Mouse (Mus musculus) liver, embryonic 13.5 days (tissue): ENCODE results near the gene Gzmm. TPM values are rescaled to one million over a fixed set of nuclear protein-coding genes. Genes with fewer than 3 reads are reported as not detected.
A peak's percentile ranks its signal among the peaks of the same experiment; 100 is the strongest.

Experiments used
- ATAC-seq: fragments of 200-750 bp; cut with Nextera tagmentation; 2 replicates; pipeline ENCODE4 v1.8.0; 2017; ENCODE audit warnings: low read depth, mild to moderate bottlenecking, moderate number of reproducible peaks, moderate library complexity
- DNase-seq: peaks from one replicate; pipeline ENCODE4 v3.0.0; 2022
- H3K27ac ChIP-seq: fragments of 300-500 bp; sonication (generic); 2 replicates; pipeline ENCODE4 v1.5.1; 2015; ENCODE audit warnings: moderate library complexity, mild to moderate bottlenecking, inconsistent platforms
- H3K27me3 ChIP-seq: fragments of 300-500 bp; sonication (generic); 2 replicates; pipeline ENCODE4 v1.6.1; 2015; ENCODE audit warnings: mild to moderate bottlenecking, inconsistent platforms
- H3K36me3 ChIP-seq: fragments of 300-500 bp; sonication (generic); 2 replicates; pipeline ENCODE4 v1.6.1; 2015; ENCODE audit warnings: mild to moderate bottlenecking, inconsistent platforms
- H3K4me1 ChIP-seq: fragments of 300-500 bp; sonication (generic); replicated peaks from 2 replicates; pipeline ENCODE4 v1.6.1; 2015; ENCODE audit warnings: inconsistent platforms
- H3K4me2 ChIP-seq: fragments of 300-500 bp; sonication (generic); 2 replicates; pipeline ENCODE4 v1.6.1; 2015; ENCODE audit warnings: inconsistent platforms, mild to moderate bottlenecking, moderate library complexity
- H3K4me3 ChIP-seq: fragments of 300-500 bp; sonication (generic); replicated peaks from 2 replicates; pipeline ENCODE4 v1.5.1; 2015; ENCODE audit warnings: mild to moderate bottlenecking, inconsistent platforms
- H3K9ac ChIP-seq: fragments of 300-500 bp; sonication (generic); 2 replicates; pipeline ENCODE4 v1.6.1; 2015; ENCODE audit warnings: mild to moderate bottlenecking, inconsistent platforms
- H3K9me3 ChIP-seq: fragments of 300-500 bp; sonication (generic); replicated peaks from 2 replicates; pipeline ENCODE4 v1.6.1; 2016; ENCODE audit warnings: inconsistent platforms
- WGBS: fragments of 180-500 bp; shearing (Covaris S2); methylation state at CpG from one replicate; pipeline ENCODE4 v1.1.7; 2015; ENCODE audit not compliant: insufficient replicate concordance; 5-methylcytosine and 5-hydroxymethylcytosine counted together
- polyA plus RNA-seq: library from polyadenylated mRNA; unstranded; fragments of >200 nt; fragmentation: Nextera tagmentation; extraction: Ambion mirVana; gene quantifications from 2 replicates; pipeline ENCODE4 v1.2.1, GENCODE M21; 2015

Gzmm gene
- polyA plus RNA-seq, 1 experiment from 2014 or later: 0.32 TPM

- H3K9ac ChIP-seq: peak within 1 kb of the TSS; percentile 98
- H3K27ac ChIP-seq: peak within 1 kb of the TSS; percentile 98
- H3K27me3 ChIP-seq: no peaks in the 10 kb centered on the region
- peaks cover 33% of the 10 kb centered on the region for H3K36me3 ChIP-seq
- WGBS: under 1% methylated on average over 65 of the region's 65 CpGs
- ATAC-seq (peak; percentile 89), DNase-seq (peak; percentile 99)
- H3K9me3 ChIP-seq: no peaks in the 10 kb centered on the region
- H3K4me1 ChIP-seq: peaks cover 65% of the 10 kb centered on the region
- peak within 1 kb of the TSS; percentile 99 for H3K4me2 ChIP-seq
- peak within 1 kb of the TSS; percentile 78 for H3K4me3 ChIP-seq
Observed at GRCm38 (mm10) chr10:79704065-79704969, 15.5 kb downstream of the Gzmm start, which contains the start of gene Bsg. Bsg (plus strand) TSS chr10:79704491.

- ATAC-seq: no peak
- no peak for DNase-seq
- Histone ChIP-seq H3K9ac (peak overlapping the region; percentile 98), H3K27ac (peak overlapping the region; percentile 98), H3K27me3 (no peaks in the 10 kb centered on the region), H3K9me3 (no peaks in the 10 kb centered on the region), H3K4me2 (peak overlapping the region; percentile 99), H3K4me3 (peak overlapping the region; percentile 78), H3K36me3 (peaks cover 40% of the 10 kb centered on the region), H3K4me1 (peaks cover 71% of the 10 kb centered on the region)
- WGBS: under 1% methylated on average over 10 of the region's 10 CpGs
Observed at GRCm38 (mm10) chr10:79704970-79705360, 16.1 kb downstream of the Gzmm start.

GRCm38 (mm10) chr10:79705951-79706350 is 17.1 kb downstream of the Gzmm start:
- Histone ChIP-seq H3K4me2 (peak overlapping the region; percentile 99), H3K4me1 (peaks cover 77% of the 10 kb centered on the region), H3K27ac (peak overlapping the region; percentile 98), H3K9me3 (no peaks in the 10 kb centered on the region), H3K36me3 (peaks cover 50% of the 10 kb centered on the region), H3K4me3 (peak overlapping the region; percentile 78), H3K27me3 (no peaks in the 10 kb centered on the region), H3K9ac (peak overlapping the region; percentile 98)
- ATAC-seq (peak; percentile 86), DNase-seq (peak; percentile 89)
- 21% methylated on average over 5 of the region's 5 CpGs for WGBS

GRCm38 (mm10) chr10:79706406-79707094 is 17.7 kb downstream of the Gzmm start:
- DNase-seq (no peak), ATAC-seq (no peak)
- peaks cover 56% of the 10 kb centered on the region for H3K36me3 ChIP-seq
- WGBS: 50% methylated on average over 5 of the region's 5 CpGs
- peak overlapping the region; percentile 98 for H3K9ac ChIP-seq
- H3K27ac ChIP-seq: peak overlapping the region; percentile 98
- H3K4me2 ChIP-seq: peak overlapping the region; percentile 99
- no peaks in the 10 kb centered on the region for H3K9me3 ChIP-seq
- H3K4me1 ChIP-seq: peaks cover 78% of the 10 kb centered on the region
- peak overlapping the region; percentile 78 for H3K4me3 ChIP-seq
- no peaks in the 10 kb centered on the region for H3K27me3 ChIP-seq

GRCm38 (mm10) chr10:79707162-79707561 is 18.3 kb downstream of the Gzmm start:
- DNase-seq: no peak
- Histone ChIP-seq H3K4me2 (peak overlapping the region; percentile 99), H3K4me1 (peaks cover 79% of the 10 kb centered on the region), H3K9me3 (no peaks in the 10 kb centered on the region), H3K27me3 (no peaks in the 10 kb centered on the region), H3K27ac (peak overlapping the region; percentile 98), H3K4me3 (peak overlapping the region; percentile 78), H3K36me3 (peaks cover 62% of the 10 kb centered on the region), H3K9ac (peak overlapping the region; percentile 98)
- WGBS: 67% methylated on average over 1 of the region's 1 CpGs
- ATAC-seq: no peak

- WGBS: 61% methylated on average over 4 of the region's 4 CpGs
- Histone ChIP-seq H3K4me1 (peaks cover 84% of the 10 kb centered on the region), H3K27ac (peak overlapping the region; percentile 98), H3K9ac (peak overlapping the region; percentile 98), H3K4me2 (peak overlapping the region; percentile 99), H3K27me3 (no peaks in the 10 kb centered on the region), H3K36me3 (peaks cover 63% of the 10 kb centered on the region), H3K9me3 (no peaks in the 10 kb centered on the region), H3K4me3 (peak overlapping the region; percentile 78)
- ATAC-seq (no peak), DNase-seq (no peak)
Observed at GRCm38 (mm10) chr10:79707759-79708158, 18.9 kb downstream of the Gzmm start.

GRCm38 (mm10) chr10:79708668-79709067 is 19.8 kb downstream of the Gzmm start:
- Histone ChIP-seq H3K4me2 (peak overlapping the region; percentile 99), H3K36me3 (peaks cover 63% of the 10 kb centered on the region), H3K4me3 (peak overlapping the region; percentile 78), H3K27me3 (peaks cover under 1% of the 10 kb centered on the region; the same call in 1 of the 2 replicates), H3K9ac (peak overlapping the region; percentile 98; the same call in 1 of the 2 replicates), H3K9me3 (no peaks in the 10 kb centered on the region), H3K27ac (peak overlapping the region; percentile 98), H3K4me1 (peaks cover 91% of the 10 kb centered on the region)
- WGBS: 89% methylated on average over 21 of the region's 21 CpGs
- no peak for DNase-seq
- ATAC-seq: no peak

GRCm38 (mm10) chr10:79709307-79709706 is 20.5 kb downstream of the Gzmm start:
- DNase-seq: peak; percentile 40
- Histone ChIP-seq H3K9ac (0 out of 2 replicates have a peak overlapping the region, but pooled peaks have one; percentile 98), H3K27me3 (peaks cover 7% of the 10 kb centered on the region), H3K4me1 (peaks cover 89% of the 10 kb centered on the region), H3K4me3 (peak overlapping the region; percentile 78), H3K9me3 (no peaks in the 10 kb centered on the region), H3K4me2 (peak overlapping the region; percentile 99), H3K36me3 (peaks cover 63% of the 10 kb centered on the region), H3K27ac (peak overlapping the region; percentile 98; the same call in 1 of the 2 replicates)
- WGBS: 39% methylated on average over 7 of the region's 7 CpGs
- no peak for ATAC-seq

GRCm38 (mm10) chr10:79712029-79712428 is 23.2 kb downstream of the Gzmm start:
- peaks cover 34% of the 10 kb centered on the region for H3K27me3 ChIP-seq
- H3K9me3 ChIP-seq: no peaks in the 10 kb centered on the region
- peaks cover 53% of the 10 kb centered on the region for H3K36me3 ChIP-seq
- no peak overlapping the region; the same call in 1 of the 2 replicates for H3K9ac ChIP-seq
- H3K4me2 ChIP-seq: peak overlapping the region; percentile 55; the same call in 1 of the 2 replicates
- DNase-seq (peak; percentile 54), ATAC-seq (peak; percentile 21)
- peaks cover 79% of the 10 kb centered on the region for H3K4me1 ChIP-seq
- peak overlapping the region; percentile 93 for H3K27ac ChIP-seq
- 74% methylated on average over 1 of the region's 1 CpGs for WGBS
- H3K4me3 ChIP-seq: no peak overlapping the region

GRCm38 (mm10) chr10:79712499-79713126 is 23.8 kb downstream of the Gzmm start:
- Histone ChIP-seq H3K27ac (peak overlapping the region; percentile 93), H3K9me3 (no peaks in the 10 kb centered on the region), H3K9ac (peak overlapping the region; percentile 62), H3K4me1 (peaks cover 79% of the 10 kb centered on the region), H3K27me3 (peaks cover 40% of the 10 kb centered on the region), H3K4me2 (peak overlapping the region; percentile 55), H3K4me3 (0 out of 2 replicates have a peak overlapping the region, but pooled peaks have one; percentile 4), H3K36me3 (peaks cover 47% of the 10 kb centered on the region)
- peak; percentile 93 for ATAC-seq
- 15% methylated on average over 4 of the region's 6 CpGs for WGBS
- peak; percentile 90 for DNase-seq
